Mouse (Mus musculus) CH12.LX (cell line): ENCODE measurements at regions not wholly inside any gene's neighbourhood (a gene's known extent, or its start where the extent isn't known, plus 50 kb on each side); places are given as distances from the start of the nearest gene placed in this dataset.

Experiments
- DNase-seq: peaks from one replicate; pipeline ENCODE4 v3.0.0-alpha.2; 2013; ENCODE audit errors: extremely low read depth
- H3K27ac ChIP-seq: 2 replicates; pipeline ENCODE4 v1.5.1; 2012; ENCODE audit warnings: low read depth, mild to moderate bottlenecking, control low read depth, moderate library complexity; ENCODE audit not compliant: insufficient read depth
- H3K27me3 ChIP-seq: replicated peaks from 2 replicates; pipeline ENCODE3; 2012; ENCODE audit warnings: inconsistent platforms
- H3K36me3 ChIP-seq, 2 experiments: replicated peaks in 1 of 2; 2 replicates each; pipeline versions ENCODE3 to v1.6.1; 2012; ENCODE audit warnings: inconsistent platforms in 1 of 2, low read length in 1 of 2, mild to moderate bottlenecking in 1 of 2, mixed read lengths in 1 of 2, moderate library complexity in 1 of 2; ENCODE audit not compliant: control insufficient read depth in 1 of 2, insufficient read depth in 1 of 2
- H3K4me1 ChIP-seq, 2 experiments: 2 replicates each; pipeline ENCODE4 v1.6.1; 2012; ENCODE audit warnings: inconsistent platforms in 1 of 2, moderate library complexity in 1 of 2; ENCODE audit not compliant: insufficient read depth in 2 of 2, control insufficient read depth in 1 of 2
- H3K4me2 ChIP-seq: 2 replicates; pipeline ENCODE4 v1.6.1; 2012; ENCODE audit warnings: low read depth, mild to moderate bottlenecking, control low read depth; ENCODE audit not compliant: poor library complexity, insufficient read depth, severe bottlenecking
- H3K4me3 ChIP-seq, 3 experiments: fragments of 150-350 bp in 1 of 3; sonication (generic) in 1 of 3; replicated peaks in 1 of 3; 2 replicates each; pipeline versions ENCODE3 to v1.5.1; 2011 to 2012; ENCODE audit warnings: low read depth in 2 of 3, low read length in 2 of 3, mild to moderate bottlenecking in 2 of 3, moderate library complexity in 2 of 3, control low read depth in 1 of 3, improper control_type of control experiment in 1 of 3, inconsistent platforms in 1 of 3, mixed read lengths in 1 of 3; ENCODE audit not compliant: poor library complexity in 1 of 3
- H3K79me2 ChIP-seq: replicated peaks from 2 replicates; pipeline ENCODE4 v1.6.1; 2012; ENCODE audit warnings: mild to moderate bottlenecking, moderate library complexity; ENCODE audit not compliant: control insufficient read depth, poor library complexity, insufficient read depth, severe bottlenecking; ENCODE audit errors: extremely low read depth
- H3K9ac ChIP-seq: 2 replicates; pipeline ENCODE4 v1.6.1; 2012; ENCODE audit warnings: low read depth, mild to moderate bottlenecking, control low read depth, moderate library complexity; ENCODE audit not compliant: insufficient read depth
- H3K9me3 ChIP-seq: replicated peaks from 2 replicates; pipeline ENCODE3; 2012; ENCODE audit warnings: low read length, inconsistent platforms, mixed read lengths
- BHLHE40 ChIP-seq: IDR thresholded peaks from 2 replicates; pipeline ENCODE4 v1.6.1; 2011; ENCODE audit warnings: mild to moderate bottlenecking, low read depth, low read length, improper control_type of control experiment
- CHD1 ChIP-seq: IDR thresholded peaks from 2 replicates; pipeline ENCODE4 v1.6.1; 2012; ENCODE audit warnings: low read depth, low read length, improper control_type of control experiment, inconsistent platforms
- CTCF ChIP-seq, 2 experiments: IDR thresholded peaks in 1 of 2; conservative IDR thresholded peaks in 1 of 2; 2 replicates each; pipeline ENCODE4 v1.5.1; 2011 to 2012; ENCODE audit warnings: low read depth in 2 of 2, low read length in 2 of 2, improper control_type of control experiment in 1 of 2, inconsistent platforms in 1 of 2, mild to moderate bottlenecking in 1 of 2, moderate library complexity in 1 of 2
- E2F4 ChIP-seq: IDR thresholded peaks from 2 replicates; pipeline ENCODE4 v1.6.1; 2011; ENCODE audit warnings: low read depth, low read length, improper control_type of control experiment; ENCODE audit not compliant: insufficient replicate concordance
- JUN ChIP-seq: IDR thresholded peaks from 2 replicates; pipeline ENCODE4 v1.6.1; 2011; ENCODE audit warnings: low read depth, mild to moderate bottlenecking, low read length, improper control_type of control experiment, moderate library complexity; ENCODE audit not compliant: insufficient read depth
- MXI1 ChIP-seq: IDR thresholded peaks from 2 replicates; pipeline ENCODE4 v1.6.1; 2011; ENCODE audit warnings: mild to moderate bottlenecking, low read depth, low read length, improper control_type of control experiment
- POLR2AphosphoS2 ChIP-seq: IDR thresholded peaks from 2 replicates; pipeline ENCODE4 v1.6.1; 2011; ENCODE audit warnings: low read depth, low read length, improper control_type of control experiment
- TCF12 ChIP-seq: IDR thresholded peaks from 2 replicates; pipeline ENCODE4 v1.6.1; 2014; ENCODE audit warnings: low read depth, mild to moderate bottlenecking, inconsistent platforms, low read length, improper control_type of control experiment
- ZKSCAN1 ChIP-seq: IDR thresholded peaks from 2 replicates; pipeline ENCODE4 v1.6.1; 2012; ENCODE audit warnings: low read depth, inconsistent platforms, low read length, improper control_type of control experiment, borderline replicate concordance
- dilution Hi-C: fragments of 300-500 bp; cut with MboI; formaldehyde crosslinking; loops from 2 replicates; pipeline ENCODE4 v1.14.3; 2020; ENCODE audit warnings: low sequenced_read_pairs; ENCODE audit not compliant: extremely low pct_unique_long_range_greater_than_20kb, extremely low pct_ligation_motif_present
- in situ Hi-C: fragments of 300-500 bp; cut with MboI; formaldehyde crosslinking; loops from 3 replicates; pipeline ENCODE4 v1.14.3; 2019; ENCODE audit warnings: low sequenced_read_pairs, low pct_ligation_motif_present, low pct_unique_long_range_greater_than_20kb, mixed read lengths

DNA sequence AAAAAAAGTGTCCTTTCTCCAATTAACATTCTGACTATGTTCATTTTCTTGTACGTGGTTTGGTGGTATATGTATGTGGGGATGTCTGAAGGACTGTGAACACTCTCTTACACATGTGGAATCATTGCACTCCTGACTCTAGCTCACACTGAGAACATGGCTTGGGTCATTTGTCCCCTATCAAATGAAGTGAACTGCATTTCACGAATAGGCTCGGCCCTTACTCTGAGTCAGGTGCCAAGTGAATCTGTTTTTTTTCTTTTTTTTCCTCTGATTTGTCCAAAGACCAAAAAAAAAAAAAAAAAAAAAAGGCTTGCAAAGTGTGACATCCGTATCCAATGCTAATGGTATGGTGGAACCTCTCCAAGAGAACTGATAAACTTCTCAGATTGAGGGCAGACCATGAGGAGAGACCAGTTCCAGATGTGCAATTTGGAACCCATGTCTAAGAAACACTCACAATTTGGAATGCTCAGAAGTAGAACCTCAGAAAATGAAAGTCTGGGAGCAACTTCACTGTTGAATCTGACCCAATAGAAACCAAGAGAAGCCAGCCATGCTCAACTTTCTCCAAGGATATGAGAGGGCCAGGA is 631.7 kb upstream of the Fam160b2 start (continued):
- TF ChIP-seq POLR2AphosphoS2 (no peak), CHD1 (no peak)
- TF ChIP-seq, all 38 proteins: peak for 0

DNA sequence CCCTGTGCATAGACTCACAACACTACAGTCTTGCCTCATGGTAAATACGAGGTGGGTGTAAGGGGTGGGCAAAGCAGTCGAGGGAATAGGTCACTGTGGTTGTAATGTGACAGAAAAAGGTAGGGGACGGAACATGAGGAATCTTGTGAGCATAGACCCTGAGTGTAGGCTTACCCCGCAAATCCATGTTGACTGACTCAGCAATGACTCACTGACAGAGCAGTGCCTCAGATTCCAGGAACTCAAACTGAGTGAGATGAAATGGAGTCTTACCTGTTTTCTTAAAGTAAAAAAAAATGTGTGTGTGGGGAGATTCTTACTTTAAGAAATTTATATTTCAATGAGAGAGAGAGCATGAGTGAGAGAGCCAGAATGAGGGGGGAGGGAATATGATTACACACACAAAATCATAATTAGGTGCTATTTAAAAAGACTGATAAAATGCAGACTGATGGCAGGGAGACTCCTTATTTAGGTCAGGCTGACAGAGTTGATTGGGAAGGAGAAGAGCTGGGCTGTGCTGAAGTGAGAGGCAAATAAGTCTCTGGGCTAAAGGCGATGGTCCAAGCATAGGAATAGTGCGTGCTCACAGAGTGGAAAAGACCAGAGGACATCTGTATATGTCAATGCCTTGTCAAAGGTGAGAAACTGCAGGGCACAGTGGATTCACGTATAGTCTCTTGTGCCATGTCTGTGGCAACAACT is 631.0 kb upstream of the Fam160b2 start:
- no peak overlapping the region for H3K9ac ChIP-seq
- H3K4me3 ChIP-seq, result no peak overlapping the region
- no peak for DNase-seq
- TF ChIP-seq BHLHE40 (no peak), E2F4 (no peak)
- H3K36me3 ChIP-seq, result no peaks in the 10 kb centered on the region
- dilution Hi-C loops (no loop called here), in situ Hi-C loops (no loop called here)
- H3K79me2 ChIP-seq, result no peaks in the 10 kb centered on the region
- peaks cover 2% of the 10 kb centered on the region for H3K9me3 ChIP-seq
- H3K27me3 ChIP-seq, result peaks cover 37% of the 10 kb centered on the region
- no peaks in the 10 kb centered on the region for H3K4me1 ChIP-seq
- H3K27ac ChIP-seq, result no peak overlapping the region
- no peak overlapping the region for H3K4me2 ChIP-seq

DNA sequence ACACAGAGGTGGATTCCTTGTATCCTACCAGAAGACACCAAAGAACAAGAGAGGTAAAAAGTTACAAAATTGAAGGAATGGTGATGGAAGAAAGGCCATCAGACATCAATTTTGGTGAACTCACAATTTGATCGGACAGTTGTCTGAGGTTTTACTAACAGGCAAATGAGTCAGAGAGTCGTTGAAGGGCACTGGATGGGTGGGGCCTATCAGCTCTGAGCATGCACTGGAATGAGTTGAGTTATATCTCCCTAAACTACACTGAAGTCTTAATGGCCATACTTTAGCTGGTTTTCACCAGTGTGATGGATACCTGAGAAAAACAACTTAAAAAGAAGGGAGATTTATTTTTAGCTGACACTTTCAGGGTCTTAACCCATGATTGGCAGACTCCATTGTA is 630.3 kb upstream of the Fam160b2 start:
- H3K9ac ChIP-seq, result no peak overlapping the region
- no peaks in the 10 kb centered on the region for H3K79me2 ChIP-seq
- no peaks in the 10 kb centered on the region for H3K4me1 ChIP-seq
- no peak overlapping the region for H3K4me3 ChIP-seq
- H3K4me2 ChIP-seq, result no peak overlapping the region
- in situ Hi-C loops, result no loop called here
- H3K27ac ChIP-seq, result no peak overlapping the region
- peaks cover 2% of the 10 kb centered on the region for H3K9me3 ChIP-seq
- TF ChIP-seq JUN (no peak), BHLHE40 (no peak), CHD1 (no peak), TCF12 (no peak), CTCF (conservative IDR thresholded peaks at IDR 0.05 in 1 of 2, IDR thresholded peaks at IDR 0.05 in 1 of 2; ENCODE audit: low read depth in 2 of 2, low read length in 2 of 2) (no peak)
- H3K36me3 ChIP-seq, result no peaks in the 10 kb centered on the region
- peaks cover 39% of the 10 kb centered on the region for H3K27me3 ChIP-seq
- no peak for DNase-seq
- dilution Hi-C loops, result no loop called here

DNA sequence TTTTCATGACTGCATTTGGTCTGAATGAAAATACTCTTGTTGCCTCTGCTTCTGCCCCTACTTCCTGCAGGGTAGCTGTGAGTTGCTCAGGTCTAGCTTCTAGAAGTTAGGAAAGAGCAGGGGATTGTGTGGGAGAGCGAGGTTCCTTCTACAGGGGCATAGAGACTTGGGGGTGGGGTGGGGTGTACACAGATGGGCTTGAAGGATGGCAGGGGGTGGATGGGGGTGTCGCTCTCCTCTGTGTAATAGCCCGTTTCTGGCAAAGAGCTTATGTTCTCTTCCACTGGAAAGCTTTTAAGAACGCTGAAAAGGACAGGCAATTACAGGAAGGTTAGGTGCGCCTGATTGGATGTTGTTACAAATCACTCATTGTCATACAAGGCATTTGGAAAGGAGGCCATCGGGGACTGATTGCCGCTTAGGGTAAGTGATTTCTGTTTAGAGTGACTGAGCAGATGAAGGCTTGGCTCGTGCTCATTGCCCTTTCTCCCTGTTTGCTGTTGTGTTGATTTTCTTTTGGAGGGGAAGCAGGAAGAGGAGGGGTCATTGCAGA is 629.3 kb upstream of the Fam160b2 start:
- Histone ChIP-seq H3K9ac (no peak overlapping the region), H3K36me3 (no peaks in the 10 kb centered on the region), H3K4me3 (no peak overlapping the region), H3K27me3 (peaks cover 44% of the 10 kb centered on the region), H3K4me1 (no peaks in the 10 kb centered on the region), H3K27ac (no peak overlapping the region), H3K4me2 (no peak overlapping the region), H3K9me3 (peaks cover 2% of the 10 kb centered on the region), H3K79me2 (no peaks in the 10 kb centered on the region)
- in situ Hi-C loops (no loop called here), dilution Hi-C loops (no loop called here)
- no peak for DNase-seq
- TF ChIP-seq MXI1 (no peak), ZKSCAN1 (no peak), CHD1 (no peak), TCF12 (no peak)
